Mouse (Mus musculus) right cerebral cortex, postnatal 10 days (tissue): ENCODE measurements at regions not wholly inside any gene's neighbourhood (a gene's known extent, or its start where the extent isn't known, plus 50 kb on each side); places are given as distances from the start of the nearest gene placed in this dataset.
"Not testable (repeated sequence)": the region's sequence is repeated elsewhere in the genome, so short reads cannot be mapped to it uniquely, and the experiment has no call there.

Experiments used
- DNase-seq, 2 experiments: peaks; one replicate each; pipeline ENCODE4 v3.0.0; 2021; ENCODE audit warnings: low spot score in 2 of 2

DNA sequence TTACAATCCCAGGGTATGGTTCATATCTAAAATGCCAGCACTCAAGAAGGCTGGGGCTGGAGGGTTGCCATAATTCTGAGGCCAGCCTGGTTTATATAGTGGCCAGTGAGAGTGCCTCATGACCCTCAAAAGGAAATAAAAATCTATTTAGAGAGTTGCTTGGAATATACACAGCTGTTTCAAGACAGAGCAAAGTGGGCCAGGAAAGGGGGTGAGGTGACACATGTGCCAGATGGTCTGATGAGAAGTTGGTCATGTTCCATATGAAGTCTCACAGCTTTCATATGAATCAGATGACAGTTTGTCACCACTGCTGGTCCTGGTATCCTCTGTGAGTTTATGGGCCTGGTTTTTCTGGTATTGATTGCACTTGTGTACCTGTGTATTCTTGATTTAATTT lies 261.5 kb upstream of the Ube2e3 start:
- no peak for DNase-seq

- no peak for DNase-seq
These were observed 267.2 kb upstream of the Ube2e3 start for GRCm38 (mm10) chr2:78600753-78601152.

DNA sequence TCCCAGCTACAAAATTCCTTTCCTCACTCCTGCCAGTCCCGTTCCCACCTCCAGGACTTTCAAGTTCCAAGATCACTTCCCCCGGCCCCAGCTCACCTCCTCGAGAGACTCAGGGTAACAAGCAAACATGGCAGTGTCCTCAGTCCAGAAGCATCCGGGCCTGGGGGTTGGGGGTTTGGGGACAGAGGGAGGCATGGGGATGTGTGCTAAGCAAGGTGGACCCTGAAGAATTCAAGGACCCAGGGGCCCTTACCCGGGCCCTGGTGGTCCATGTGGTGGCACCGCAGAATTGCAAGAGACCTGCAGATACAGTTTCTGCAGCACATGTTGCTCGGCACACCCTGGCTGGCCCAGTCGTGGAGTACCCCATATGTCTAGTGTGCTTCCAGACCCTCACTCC lies 269.9 kb upstream of the Ube2e3 start:
- no peak for DNase-seq

DNA sequence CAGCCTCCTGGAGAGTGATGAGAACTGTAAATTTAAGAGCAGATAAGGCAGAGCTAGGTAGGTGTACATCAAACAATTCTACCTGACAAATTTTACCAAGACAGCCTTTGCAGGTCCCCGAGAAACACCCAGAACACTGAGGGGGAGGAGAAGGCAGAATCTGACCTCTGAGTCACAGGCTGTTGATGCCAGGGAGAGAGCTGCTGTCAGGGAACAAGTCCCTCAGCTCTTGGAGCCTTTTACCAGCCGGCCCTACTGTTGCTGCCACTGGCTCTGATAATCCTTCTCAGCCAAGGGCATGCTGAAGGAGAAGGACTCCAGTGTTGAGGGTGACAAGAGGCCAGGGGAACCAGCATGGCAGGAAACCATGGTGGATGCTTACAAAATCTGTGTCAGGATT lies 271.7 kb upstream of the Ube2e3 start:
- DNase-seq = no peak

DNA sequence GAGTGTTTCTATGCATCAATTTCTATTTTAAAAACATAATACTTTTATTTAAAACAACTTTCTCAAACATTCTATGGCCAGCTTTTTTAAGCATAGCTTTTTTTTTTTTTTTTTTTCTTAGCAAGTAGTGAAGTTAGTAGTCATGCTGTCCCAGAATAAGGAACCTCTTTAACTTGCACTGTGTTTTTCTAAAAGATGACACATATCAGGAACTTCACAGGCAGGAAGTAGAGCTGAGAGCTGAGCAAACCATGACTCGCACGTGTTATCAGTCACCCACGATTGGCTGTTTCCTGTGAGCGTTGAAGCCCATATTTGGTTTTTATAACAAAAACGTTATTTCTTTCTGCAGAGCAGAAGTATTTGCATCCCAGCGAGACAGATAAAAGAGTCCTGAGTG lies 287.9 kb upstream of the Ube2e3 start:
- DNase-seq = no peak

DNA sequence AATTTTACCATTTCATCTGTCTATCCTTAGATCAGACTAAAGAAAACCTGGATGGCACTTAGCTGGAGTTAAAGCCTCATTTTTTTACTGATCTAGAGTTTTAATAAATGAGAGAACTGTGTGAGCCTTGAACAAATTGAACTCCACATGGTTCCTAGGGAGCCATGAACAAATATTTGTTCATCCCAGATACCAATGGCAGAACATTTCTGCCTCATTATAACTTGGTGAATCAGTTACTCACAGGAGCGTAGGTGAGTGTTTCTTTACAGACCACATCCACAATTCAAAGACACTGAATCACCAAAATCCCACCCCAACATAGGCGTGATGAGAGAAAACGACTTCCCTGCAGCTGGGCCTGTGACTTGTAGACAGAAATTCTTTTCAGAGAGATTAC lies 295.4 kb upstream of the Ube2e3 start:
- DNase-seq = no peak

GRCm38 (mm10) chr2:78558128-78558527 lies 309.8 kb upstream of the Ube2e3 start:
- no peak for DNase-seq

DNA sequence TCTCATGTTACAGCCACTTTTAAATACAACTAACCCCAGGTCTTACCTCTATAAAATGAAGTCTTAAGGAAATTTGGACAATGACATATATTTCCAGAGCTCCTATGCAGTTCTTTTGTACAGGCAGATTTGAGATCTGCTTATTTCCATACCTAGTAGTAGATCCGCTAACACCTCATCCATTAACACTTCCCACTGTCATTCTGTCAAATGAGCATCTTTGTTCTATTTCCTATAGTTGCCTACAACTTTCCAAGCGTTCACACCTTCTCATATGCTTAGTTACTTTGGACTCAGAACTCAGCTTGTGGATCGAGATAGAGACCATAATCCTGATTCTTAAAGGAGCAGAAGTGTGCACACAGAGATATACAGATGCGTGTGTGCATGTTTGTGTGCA lies 316.8 kb upstream of the Ube2e3 start:
- DNase-seq = no peak

DNA sequence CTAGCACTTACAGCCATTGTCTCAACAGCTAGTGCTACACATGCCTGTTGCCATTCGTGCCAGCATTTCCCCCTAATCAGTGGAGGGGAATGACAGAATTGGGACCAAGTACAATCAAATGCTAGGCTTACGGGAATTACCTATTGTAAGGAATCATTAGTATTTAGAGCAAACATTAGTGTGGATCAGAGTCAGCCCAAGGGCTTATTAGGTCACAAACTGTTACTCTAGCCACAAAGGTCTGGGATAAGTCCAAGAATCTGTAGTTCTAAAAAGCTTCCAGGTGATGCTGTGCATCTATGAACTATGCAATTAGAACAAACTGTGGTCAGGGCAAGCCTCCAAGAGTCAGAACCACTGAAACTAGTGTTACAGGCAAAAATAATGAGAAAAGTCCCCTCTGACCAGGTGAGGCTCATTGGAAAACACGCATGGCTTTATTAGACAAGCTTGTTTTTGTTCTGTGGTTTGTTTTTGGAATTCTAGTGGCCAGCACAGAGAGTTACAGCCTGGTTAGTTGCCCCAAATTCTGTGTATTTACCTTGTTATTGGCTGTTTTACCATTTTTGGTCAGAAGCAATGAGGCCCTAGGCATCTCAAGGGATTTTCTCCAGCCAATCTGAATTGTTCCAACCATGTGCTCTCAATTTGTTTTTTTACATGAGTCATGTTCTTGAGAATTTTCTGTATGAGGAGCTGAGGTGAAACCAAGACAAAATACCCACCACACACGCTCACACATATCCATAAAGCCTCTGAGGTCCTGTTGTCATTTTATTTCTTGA lies 319.0 kb upstream of the Ube2e3 start:
- DNase-seq = no peak

DNA sequence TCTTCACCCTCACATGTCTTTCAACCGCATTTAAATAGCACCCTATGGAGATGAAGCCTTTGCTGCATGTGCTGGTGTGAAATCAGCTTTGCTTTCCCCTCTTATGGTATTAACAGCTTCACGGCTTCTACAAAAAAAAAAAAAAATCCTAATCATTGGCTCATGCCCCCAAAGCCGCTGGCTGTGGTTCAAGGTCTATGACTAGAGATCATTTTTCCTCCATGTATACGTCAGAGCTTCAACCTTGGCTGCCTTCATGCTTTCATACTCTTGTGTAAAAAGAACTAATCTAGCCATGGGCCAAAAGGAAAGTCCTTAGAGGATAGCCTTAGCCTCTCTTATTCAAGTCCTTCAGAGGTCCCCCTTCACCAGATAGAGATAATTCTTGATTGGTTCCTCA lies 320.6 kb upstream of the Ube2e3 start:
- no peak for DNase-seq

- DNase-seq = no peak
These were observed 327.5 kb upstream of the Ube2e3 start for GRCm38 (mm10) chr2:78540422-78540821.

- no peak for DNase-seq
These were observed 328.2 kb upstream of the Ube2e3 start for GRCm38 (mm10) chr2:78539592-78540300.

- DNase-seq = peak; percentile 23 to 29
These were observed 330.4 kb upstream of the Ube2e3 start for GRCm38 (mm10) chr2:78537574-78537973.

- DNase-seq = not testable (repeated sequence)
These were observed 334.0 kb upstream of the Ube2e3 start for GRCm38 (mm10) chr2:78533881-78534280.

DNA sequence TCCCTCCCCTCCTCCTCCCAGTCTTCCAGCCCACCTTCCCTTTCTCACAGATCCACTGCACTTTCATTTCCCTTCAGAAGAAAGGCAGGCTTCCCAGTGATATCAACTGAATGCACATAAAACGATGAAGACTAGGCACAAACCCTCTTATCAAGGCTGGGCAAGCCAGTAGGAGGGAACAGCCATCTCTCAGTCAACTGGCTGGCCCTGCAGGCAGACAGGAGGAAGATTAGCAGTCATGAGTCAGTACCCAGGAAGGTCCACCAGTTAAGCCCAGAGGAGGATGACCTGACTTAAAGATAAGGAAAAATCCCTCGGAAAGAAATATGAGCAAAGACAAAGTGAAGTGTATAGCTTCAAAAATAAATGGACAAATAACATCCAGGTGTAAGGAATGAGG lies 337.4 kb upstream of the Ube2e3 start:
- no peak for DNase-seq

- DNase-seq = no peak
These were observed 347.5 kb upstream of the Ube2e3 start for GRCm38 (mm10) chr2:78520258-78521023.

DNA sequence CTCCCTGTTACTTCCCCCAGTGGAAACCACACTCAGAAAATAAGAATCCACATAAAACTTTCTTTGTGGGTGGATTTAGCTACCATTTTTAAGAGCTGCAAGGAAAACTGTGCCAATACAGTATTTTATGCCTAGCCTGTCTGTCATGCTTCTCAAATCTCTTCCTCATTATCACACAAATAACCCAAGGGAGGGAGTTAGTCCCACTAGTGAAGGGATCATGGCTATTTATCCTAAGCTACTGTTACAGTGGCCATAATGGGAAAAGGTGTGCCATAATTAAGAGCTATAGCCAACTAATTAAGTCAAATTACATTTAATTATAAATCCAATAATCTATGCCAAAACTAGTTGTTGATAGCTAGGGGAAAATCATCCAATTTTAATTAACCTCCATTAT lies 374.8 kb upstream of the Ube2e3 start:
- DNase-seq = no peak

DNA sequence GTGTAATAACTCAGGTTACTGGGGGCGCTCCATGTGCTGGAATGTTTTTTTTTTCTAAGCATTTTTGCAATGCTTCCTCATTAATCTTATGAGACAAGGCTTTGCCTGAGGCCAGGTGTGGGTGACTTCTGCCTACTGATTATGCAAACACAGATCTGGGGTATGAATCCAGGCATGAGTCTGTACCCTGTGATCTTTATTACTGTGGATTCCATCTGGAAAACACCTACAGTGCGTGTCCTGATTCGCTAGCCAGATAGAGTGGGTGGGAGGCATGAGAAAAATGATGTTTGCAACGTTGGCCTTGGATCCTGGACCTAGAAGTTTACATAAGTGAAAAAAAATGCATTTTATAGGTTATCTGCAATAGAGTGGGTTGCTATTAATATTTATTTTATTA lies 387.9 kb upstream of the Ube2e3 start:
- DNase-seq = no peak

DNA sequence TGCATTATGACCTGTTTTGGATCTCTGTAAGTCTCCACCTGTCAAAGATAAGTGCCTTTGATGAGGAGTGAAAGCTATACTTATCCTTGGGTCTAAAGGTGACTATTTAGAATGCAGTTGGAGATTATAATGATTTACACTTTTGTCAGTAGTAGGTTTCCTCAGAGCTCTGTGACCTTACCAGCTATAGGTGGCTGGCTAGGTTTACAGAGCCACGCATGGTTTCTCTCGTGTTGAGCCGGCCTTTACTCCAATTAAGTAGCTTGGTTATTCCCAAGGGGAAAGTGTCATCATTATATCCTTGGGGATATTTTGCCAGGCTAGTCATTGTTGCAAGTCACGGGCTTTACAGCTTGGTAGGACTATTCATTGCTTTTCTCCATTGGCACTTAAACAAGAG lies 408.5 kb upstream of the Ube2e3 start:
- no peak for DNase-seq

- no peak for DNase-seq
These were observed 414.5 kb upstream of the Ube2e3 start for GRCm38 (mm10) chr2:78453411-78453810.

GRCm38 (mm10) chr2:78436816-78437215 lies 431.1 kb upstream of the Ube2e3 start:
- DNase-seq = no peak

DNA sequence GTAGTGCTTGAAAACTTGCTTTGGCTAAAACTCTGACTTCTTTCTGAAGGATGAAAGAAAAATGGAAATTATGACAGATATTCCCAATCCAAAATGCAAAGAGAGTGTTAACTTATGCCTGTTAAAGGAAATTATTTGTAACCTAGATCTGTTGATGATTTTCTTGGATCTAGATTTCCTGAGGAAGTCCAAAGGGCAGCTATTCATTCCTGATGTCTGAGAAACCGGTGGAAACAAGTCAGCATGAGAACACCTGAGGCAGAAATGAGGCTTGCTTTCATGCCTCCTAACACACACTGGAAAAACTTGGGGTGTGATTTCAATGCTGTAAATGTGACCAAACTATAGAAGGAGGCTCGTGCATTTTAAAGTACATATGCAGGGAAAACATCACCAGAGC lies 432.9 kb upstream of the Ube2e3 start:
- no peak for DNase-seq
